Mouse (Mus musculus) brain, embryonic 14.5 days (tissue): ENCODE data around the gene Lysmd2.

Experiments
- CTCF ChIP-seq: fragments of 200-500 bp; IDR thresholded peaks from 2 replicates; pipeline ENCODE4 v1.5.1; 2012; ENCODE audit warnings: inconsistent platforms, mild to moderate bottlenecking, moderate library complexity, borderline replicate concordance; ENCODE audit not compliant: insufficient read depth, insufficient read length; ENCODE audit errors: extremely low read depth
- POLR2A ChIP-seq: fragments of 200-500 bp; IDR thresholded peaks from 2 replicates; pipeline ENCODE4 v1.6.1; 2012; ENCODE audit warnings: mild to moderate bottlenecking, inconsistent platforms, borderline replicate concordance; ENCODE audit not compliant: poor library complexity, insufficient read depth, insufficient read length, severe bottlenecking; ENCODE audit errors: extremely low read depth

DNA sequence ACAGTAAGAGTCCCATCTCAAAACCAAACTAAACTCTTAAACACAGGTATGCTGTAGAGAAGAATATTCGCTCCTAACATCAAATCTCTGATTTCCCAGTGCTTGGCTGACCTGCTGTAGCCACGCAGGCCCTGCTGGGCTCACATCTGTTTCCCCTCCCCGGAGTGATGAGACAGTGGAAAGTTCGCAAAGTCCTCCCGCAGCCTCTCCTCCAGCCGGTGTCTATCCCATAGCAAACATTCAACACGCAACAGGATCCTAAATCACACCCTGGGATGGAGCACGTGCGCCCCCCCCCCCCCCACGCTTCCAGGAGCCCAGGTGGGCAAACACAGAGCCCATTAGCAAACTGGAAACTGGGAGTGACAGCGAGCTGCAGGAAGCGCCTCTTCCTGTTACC lies 24.0 kb upstream of the Lysmd2 start:
- TF ChIP-seq POLR2A (no peak), CTCF (no peak)
